Mouse (Mus musculus): ENCODE measurements around the gene Sgce.

- TF ChIP-seq CTCF (IDR thresholded peaks at IDR 0.05 in 2 of 3, conservative IDR thresholded peaks at IDR 0.05 in 1 of 3; ENCODE audit: control insufficient read depth in 1 of 3, insufficient read depth in 1 of 3, low read depth in 2 of 3, low read length in 3 of 3, poor library complexity in 1 of 3, severe bottlenecking in 1 of 3) (no peak), TCF12 (IDR thresholded peaks at IDR 0.05; ENCODE audit: low read depth, low read length) (no peak)
Measured at GRCm38 (mm10) chr6:4717344-4717743, 29.7 kb downstream of the Sgce start.

All from MEL (cell line).